Mouse (Mus musculus): ENCODE results near the gene Mogs. TPM values are rescaled to one million over a fixed set of nuclear protein-coding genes. Genes with fewer than 3 reads are reported as not detected.

The Mogs gene
- total and polyA plus RNA-seq, 3 experiments = 28.3 to 104 (median 44.6) TPM

DNA sequence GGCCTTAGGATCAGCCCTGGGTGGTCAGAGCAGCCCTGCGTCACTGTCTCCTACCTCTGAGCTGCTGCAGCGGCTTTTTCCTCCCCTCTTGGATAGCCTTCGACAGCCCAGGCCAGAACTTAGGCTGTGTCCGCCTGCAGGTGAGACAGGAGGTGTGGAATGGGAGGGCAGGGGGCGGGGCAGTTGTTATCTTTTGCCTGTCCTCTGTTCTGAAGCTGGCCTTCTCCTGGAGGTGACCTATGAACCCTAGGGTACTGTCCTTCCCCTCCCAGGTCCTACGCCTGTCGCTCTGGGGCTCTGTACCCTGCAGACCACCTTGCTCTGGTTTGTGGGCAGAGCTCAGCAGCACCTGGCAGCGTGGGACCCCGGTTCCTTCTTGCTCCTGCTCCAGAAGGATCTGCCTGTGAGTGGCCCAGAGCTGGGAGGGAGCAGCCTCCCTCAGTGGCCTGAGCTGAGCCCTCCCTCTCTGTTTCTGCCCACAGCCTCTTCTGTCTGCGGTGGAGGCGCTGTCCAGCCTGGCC, 12.1 kb upstream of the Mogs start:
- no peak for TF ChIP-seq CTCF (IDR thresholded peaks at IDR 0.05; ENCODE audit: low read depth, low read length)
- no peak for TF ChIP-seq TAL1 (conservative IDR thresholded peaks at IDR 0.05; ENCODE audit: low read depth, low read length)
- TF ChIP-seq GATA1 (IDR thresholded peaks at IDR 0.05; ENCODE audit: borderline replicate concordance, low read length) = no peak
- TF ChIP-seq GATA2 (IDR thresholded peaks at IDR 0.05; ENCODE audit: borderline replicate concordance, low read depth, low read length) = no peak
- TF ChIP-seq POLR2AphosphoS5 (IDR thresholded peaks at IDR 0.05; ENCODE audit: insufficient replicate concordance, low read depth, low read length) = no peak
- Histone ChIP-seq H3K9me3 (replicated peaks) (no peaks in the 10 kb centered on the region), H3K4me1 (ENCODE audit: insufficient read depth, low read depth, low read length) (peaks cover 47% of the 10 kb centered on the region), H3K27me3 (ENCODE audit: insufficient read depth, low read length) (no peaks in the 10 kb centered on the region), H3K4me3 (ENCODE audit: low read depth, low read length) (peak overlapping the region; percentile 99; the same call in 1 of the 2 replicates), H3K36me3 (replicated peaks) (peaks cover 54% of the 10 kb centered on the region)
- ATAC-seq (ENCODE audit: extremely low read depth, insufficient number of reproducible peaks, low FRiP score, poor library complexity, severe bottlenecking) = no peak
- no peak for DNase-seq (ENCODE audit: low spot score)

DNA sequence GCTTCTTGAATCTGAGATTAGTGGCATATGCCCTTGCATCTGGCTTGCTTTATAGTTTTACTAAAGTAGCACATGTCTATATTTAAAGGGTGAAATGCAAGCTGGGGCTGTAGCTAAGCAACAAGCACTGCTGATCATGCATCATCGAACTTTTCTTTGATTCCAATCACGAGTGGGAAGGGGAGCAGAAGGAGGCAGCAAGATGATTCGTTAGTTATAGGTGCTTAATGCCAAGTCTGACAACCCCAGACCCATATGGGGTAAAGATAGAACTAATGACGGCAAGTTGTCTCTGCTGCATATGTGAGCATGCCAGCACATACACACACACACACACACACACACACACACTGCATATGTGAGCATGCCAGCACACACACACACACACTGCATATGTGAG, 11.1 kb upstream of the Mogs start:
- Histone ChIP-seq H3K4me1 (ENCODE audit: insufficient read depth, low read depth, low read length) (peaks cover 53% of the 10 kb centered on the region), H3K9me3 (replicated peaks) (no peaks in the 10 kb centered on the region), H3K27me3 (ENCODE audit: insufficient read depth, low read length) (no peaks in the 10 kb centered on the region), H3K36me3 (replicated peaks) (peaks cover 60% of the 10 kb centered on the region), H3K4me3 (ENCODE audit: low read depth, low read length) (no peak overlapping the region)
- ATAC-seq (ENCODE audit: extremely low read depth, insufficient number of reproducible peaks, low FRiP score, poor library complexity, severe bottlenecking) (no peak), DNase-seq (ENCODE audit: low spot score) (no peak)
- TF ChIP-seq CTCF (IDR thresholded peaks at IDR 0.05; ENCODE audit: low read depth, low read length) (no peak), GATA1 (IDR thresholded peaks at IDR 0.05; ENCODE audit: borderline replicate concordance, low read length) (no peak), GATA2 (IDR thresholded peaks at IDR 0.05; ENCODE audit: borderline replicate concordance, low read depth, low read length) (no peak), TAL1 (conservative IDR thresholded peaks at IDR 0.05; ENCODE audit: low read depth, low read length) (no peak), POLR2AphosphoS5 (IDR thresholded peaks at IDR 0.05; ENCODE audit: insufficient replicate concordance, low read depth, low read length) (no peak)

DNA sequence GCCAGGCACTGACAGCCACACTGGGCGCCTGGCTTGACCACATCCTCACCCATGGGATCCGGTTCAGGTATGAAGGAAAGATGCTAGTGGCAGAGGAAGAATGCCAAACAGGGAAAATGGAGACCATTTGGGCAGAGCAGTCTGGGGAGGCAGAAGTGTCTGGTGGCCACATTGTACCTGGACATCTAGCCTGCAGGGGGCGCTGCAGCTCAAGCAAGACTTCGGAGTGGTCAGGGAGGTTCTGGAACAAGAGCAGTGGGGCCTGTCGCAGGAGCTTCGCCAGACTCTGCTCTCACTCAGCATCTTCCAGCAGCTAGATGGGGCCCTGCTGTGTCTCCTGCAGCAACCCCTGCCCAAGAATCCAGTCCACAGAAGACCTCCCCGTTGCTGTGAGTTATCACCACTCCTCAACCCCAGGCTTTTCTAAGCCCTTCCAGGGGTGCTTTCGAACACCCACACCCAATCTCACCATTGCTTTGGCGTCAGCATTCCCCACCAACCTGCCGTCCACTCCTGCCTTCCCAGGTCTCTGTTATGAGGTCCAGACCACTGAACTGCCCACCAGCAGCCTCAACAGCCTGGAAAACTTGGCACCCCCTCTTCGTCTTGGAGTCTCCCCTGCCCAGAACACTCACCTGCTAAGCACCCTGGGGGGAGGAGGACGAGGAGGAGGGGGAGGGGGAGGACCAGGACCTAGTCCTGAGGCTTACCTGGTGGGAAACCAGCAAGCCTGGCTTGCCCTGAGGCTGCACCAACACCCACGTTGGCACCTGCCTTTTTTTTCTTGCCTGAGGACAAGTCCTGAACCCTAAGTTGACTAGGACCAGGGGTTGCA, 7.5 kb upstream of the Mogs start:
- Histone ChIP-seq H3K9me3 (replicated peaks) (no peaks in the 10 kb centered on the region), H3K27me3 (ENCODE audit: insufficient read depth, low read length) (no peaks in the 10 kb centered on the region), H3K36me3 (replicated peaks) (peaks cover 82% of the 10 kb centered on the region), H3K4me3 (ENCODE audit: low read depth, low read length) (peak overlapping the region; percentile 100; the same call in 1 of the 2 replicates), H3K4me1 (ENCODE audit: insufficient read depth, low read depth, low read length) (peaks cover 55% of the 10 kb centered on the region)
- peak; percentile 50; the same call in 1 of the 2 replicates for ATAC-seq (ENCODE audit: extremely low read depth, insufficient number of reproducible peaks, low FRiP score, poor library complexity, severe bottlenecking)
- no peak for TF ChIP-seq GATA1 (IDR thresholded peaks at IDR 0.05; ENCODE audit: borderline replicate concordance, low read length)
- TF ChIP-seq CTCF (IDR thresholded peaks at IDR 0.05; ENCODE audit: low read depth, low read length) = peak; percentile 92
- TF ChIP-seq GATA2 (IDR thresholded peaks at IDR 0.05; ENCODE audit: borderline replicate concordance, low read depth, low read length) = no peak
- TF ChIP-seq TAL1 (conservative IDR thresholded peaks at IDR 0.05; ENCODE audit: low read depth, low read length) = no peak
- no peak for TF ChIP-seq POLR2AphosphoS5 (IDR thresholded peaks at IDR 0.05; ENCODE audit: insufficient replicate concordance, low read depth, low read length)
- peak; percentile 75 for DNase-seq (ENCODE audit: low spot score)

GRCm38 (mm10) chr6:83108762-83109668, 6.3 kb upstream of the Mogs start, which contains the start of gene Mrpl53:
Gene Mrpl53, plus strand, starts transcription at chr6:83109040.
- ATAC-seq (ENCODE audit: extremely low read depth, insufficient number of reproducible peaks, low FRiP score, poor library complexity, severe bottlenecking) (peak; percentile 71), DNase-seq (ENCODE audit: low spot score) (peak; percentile 86)
- H3K4me1 ChIP-seq (ENCODE audit: insufficient read depth, low read depth, low read length) = peaks cover 57% of the 10 kb centered on the region
- no peaks in the 10 kb centered on the region for H3K27me3 ChIP-seq (ENCODE audit: insufficient read depth, low read length)
- no peaks in the 10 kb centered on the region for H3K9me3 ChIP-seq (replicated peaks)
- H3K36me3 ChIP-seq (replicated peaks) = peaks cover 81% of the 10 kb centered on the region
- TF ChIP-seq POLR2AphosphoS5 (IDR thresholded peaks at IDR 0.05; ENCODE audit: insufficient replicate concordance, low read depth, low read length) (peak; percentile 51; the same call in 1 of the 2 replicates), CTCF (IDR thresholded peaks at IDR 0.05; ENCODE audit: low read depth, low read length) (no peak)
- peak within 1 kb of the TSS; percentile 100 for H3K4me3 ChIP-seq (ENCODE audit: low read depth, low read length)

DNA sequence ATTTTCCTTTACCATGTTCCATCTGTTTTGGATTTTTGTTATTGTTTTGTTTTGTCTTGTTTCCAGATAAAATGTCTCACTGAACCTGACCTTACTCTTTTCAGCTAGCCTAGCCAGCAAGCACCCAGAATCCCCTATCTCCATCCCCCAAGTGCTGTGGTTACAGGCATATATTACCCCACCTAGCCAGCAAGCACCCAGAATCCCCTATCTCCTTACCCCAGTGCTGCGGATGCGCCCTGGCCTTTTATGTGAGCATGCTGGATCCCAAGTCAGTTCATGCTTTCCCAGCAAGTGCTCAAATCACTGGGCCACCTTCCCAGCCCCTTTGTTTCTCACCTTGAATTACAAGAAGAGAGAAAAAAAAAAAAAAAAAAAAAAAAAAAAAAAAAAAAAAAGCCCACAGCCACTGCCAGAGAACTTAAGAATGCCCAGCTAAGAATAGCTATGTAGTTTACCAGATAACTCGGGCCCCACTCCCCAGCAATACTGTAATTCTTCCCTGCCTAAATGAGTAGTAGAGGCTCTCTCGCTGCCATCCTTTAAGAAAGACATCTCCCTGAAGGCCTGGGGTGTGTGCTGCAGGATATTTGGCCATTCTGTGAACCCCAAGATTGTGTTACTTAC, 3.7 kb upstream of the Mogs start:
- no peak for ATAC-seq (ENCODE audit: extremely low read depth, insufficient number of reproducible peaks, low FRiP score, poor library complexity, severe bottlenecking)
- no peak for DNase-seq (ENCODE audit: low spot score)
- Histone ChIP-seq H3K36me3 (replicated peaks) (peaks cover 66% of the 10 kb centered on the region), H3K9me3 (replicated peaks) (no peaks in the 10 kb centered on the region), H3K4me3 (ENCODE audit: low read depth, low read length) (no peak overlapping the region), H3K4me1 (ENCODE audit: insufficient read depth, low read depth, low read length) (peaks cover 70% of the 10 kb centered on the region), H3K27me3 (ENCODE audit: insufficient read depth, low read length) (no peaks in the 10 kb centered on the region)
- TF ChIP-seq TAL1 (conservative IDR thresholded peaks at IDR 0.05; ENCODE audit: low read depth, low read length) = no peak
